Mouse (Mus musculus): ENCODE results near the gene Gm21976.

The Gm21976 gene

DNA sequence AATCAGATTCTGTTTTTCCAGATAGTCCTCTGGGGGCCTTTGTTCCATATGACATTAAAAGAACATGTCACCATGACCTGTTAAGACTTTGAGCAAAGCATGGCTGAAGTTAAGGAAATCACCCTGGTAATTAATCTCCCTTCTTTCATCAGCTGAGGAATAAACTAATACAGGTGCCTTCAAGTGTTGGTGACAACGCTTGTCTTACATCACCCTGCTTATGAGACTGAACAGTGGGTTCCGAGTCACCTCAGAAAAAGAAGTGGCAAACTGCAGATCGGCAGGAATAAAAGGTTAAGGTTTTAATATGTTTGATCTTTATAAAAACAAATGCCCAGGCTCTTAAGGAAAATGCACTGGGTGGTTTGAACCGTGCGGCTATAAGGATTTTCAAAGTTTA, at the start of gene Gm21976:
Gene Gm21976 (plus strand): TSS at position 202 of the 400 bp plus-strand sequence.
- DNase-seq (ENCODE audit: low read depth) = no peak

DNA sequence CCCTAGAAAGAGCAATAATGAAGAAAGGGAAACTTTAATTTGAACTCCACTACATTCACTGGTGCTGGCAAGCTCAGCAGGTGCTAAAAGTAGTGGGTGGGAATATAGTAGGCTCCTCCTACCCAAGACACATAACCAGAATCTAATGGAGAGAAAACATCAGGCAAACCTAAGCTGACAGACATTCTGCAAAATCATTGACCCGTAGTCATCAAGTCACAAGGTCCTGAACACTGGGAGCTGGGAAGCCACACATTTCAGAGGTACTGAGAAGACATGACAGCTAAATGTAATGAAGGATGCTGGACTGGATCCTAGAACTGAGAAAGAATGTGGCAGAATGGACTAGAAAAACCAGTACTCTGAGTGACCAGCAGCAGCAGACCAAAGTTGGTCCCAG, 49.2 kb upstream of the Gm21976 start:
- DNase-seq (ENCODE audit: low read depth) = no peak

DNA sequence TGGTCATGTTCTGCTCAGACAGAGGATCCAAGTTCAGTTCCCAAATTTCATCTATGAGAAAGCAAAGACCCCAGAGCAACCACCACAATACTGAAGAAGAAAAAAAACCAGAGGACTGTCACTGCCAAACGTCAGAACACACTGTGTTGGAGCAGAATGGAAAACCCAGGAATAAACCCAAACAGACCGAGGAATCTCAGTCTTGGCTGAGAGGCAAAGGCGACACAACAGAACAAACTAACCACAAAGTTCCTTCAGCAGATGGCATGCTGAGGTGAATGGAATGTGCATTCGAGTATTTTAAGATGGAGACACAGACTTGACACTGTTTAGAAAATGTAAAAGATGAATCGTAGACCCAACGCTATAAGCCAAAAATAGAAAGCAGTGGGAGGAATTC, 44.2 kb upstream of the Gm21976 start:
- no peak for DNase-seq (ENCODE audit: low read depth)

DNA sequence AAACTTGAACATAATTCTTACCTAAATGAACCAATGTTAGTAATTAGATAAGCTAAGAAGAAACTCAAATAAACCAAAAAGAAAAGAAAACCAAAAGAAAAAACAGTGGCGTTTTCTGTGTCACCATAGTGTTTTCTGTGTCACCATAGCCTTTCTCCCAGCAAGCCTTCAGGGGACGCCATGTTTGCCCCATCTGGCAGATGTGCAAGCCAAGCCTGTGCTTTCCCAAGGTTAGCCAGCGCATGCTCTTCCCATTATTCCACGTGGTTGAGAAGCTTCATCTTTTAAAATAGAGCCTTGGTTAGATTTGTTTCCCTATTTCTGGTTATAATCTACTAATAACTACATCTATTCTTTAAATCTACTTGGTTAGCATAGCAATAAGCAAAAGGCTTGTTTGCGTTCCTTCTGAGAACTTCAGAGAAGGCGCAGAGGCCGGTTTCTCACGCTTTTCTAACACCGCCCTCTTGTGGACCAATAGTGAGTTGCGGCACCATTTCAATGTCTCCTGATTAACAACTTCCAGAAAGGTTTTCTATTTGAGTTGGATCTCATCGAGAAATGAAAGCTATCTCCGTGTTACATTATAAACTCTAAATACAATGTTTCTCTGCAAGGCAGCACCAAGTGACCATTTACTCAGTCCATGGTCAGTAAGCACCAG, 39.6 kb upstream of the Gm21976 start:
- DNase-seq (ENCODE audit: low read depth) = peak; percentile 65

DNA sequence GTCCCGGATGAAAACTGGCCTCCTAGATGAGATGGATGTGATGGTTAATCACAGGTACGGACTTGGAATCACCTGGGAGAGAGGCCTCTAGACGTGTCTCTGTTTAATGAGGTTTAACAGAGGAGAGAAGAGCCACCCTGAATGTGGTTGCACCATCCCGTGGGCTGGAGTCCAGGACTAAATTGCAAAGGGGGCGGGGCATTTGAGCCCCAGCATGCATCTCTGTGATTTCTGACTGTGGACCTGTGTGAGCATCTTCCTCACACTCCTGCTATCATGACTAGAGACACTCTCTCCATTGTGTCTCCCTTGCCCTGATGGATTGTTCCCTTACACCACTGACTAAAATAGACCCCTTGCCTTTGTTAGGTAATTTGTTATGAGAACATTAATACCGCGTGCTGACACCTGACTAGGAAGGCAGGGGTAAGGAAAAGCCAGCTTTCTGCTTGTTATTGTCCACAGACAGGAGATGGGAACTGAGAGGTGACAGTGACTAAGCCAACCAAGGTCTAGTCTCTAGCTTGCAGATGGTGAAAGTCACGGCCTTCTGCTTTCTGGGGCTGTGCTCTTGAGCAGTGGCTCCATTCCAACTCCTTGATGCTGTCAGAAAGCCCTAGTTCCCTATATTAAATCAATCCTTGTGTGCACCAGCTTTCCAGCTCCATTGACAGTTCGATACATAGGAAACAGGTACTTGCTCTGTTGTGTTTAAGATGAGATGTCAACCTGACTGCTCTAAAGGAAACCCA, 38.0 kb upstream of the Gm21976 start:
- no peak for DNase-seq (ENCODE audit: low read depth)

DNA sequence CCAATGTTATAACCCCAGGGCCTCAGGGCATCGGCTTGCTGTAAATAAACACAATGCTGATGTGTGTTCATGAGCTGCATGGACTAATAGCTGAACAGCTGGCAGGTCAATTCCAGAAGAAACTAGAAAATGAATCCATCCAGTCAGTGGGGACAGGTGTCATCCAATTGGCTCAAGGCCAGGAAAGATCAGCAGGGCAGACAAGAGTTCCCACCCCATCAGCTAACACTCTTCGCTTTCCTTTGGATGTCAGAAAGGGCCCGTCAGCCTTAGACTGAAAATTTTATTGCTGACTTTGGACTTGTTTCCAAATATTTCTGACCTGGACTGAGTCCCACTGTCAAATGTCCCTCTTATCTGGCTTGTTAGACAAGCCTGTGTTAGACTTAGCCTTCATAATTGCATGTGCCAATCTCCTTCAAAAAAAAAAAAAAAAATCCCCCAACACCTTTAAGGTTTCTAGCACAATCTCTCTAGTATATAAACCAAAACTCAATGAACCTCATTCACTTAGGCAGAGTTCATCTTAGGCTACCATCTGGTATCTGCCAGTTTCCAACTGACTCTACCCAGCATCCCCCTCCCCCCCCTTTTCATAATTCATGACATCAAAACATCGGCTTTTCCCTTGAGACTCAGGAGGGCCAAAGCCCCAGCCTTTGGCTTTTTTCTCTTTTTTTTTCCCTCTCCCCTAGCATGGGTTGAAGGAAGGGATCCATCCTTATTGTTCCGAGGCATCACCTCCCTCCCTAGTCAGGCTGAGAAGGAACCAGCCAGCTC, 34.9 kb upstream of the Gm21976 start:
- DNase-seq (ENCODE audit: low read depth) = no peak

DNA sequence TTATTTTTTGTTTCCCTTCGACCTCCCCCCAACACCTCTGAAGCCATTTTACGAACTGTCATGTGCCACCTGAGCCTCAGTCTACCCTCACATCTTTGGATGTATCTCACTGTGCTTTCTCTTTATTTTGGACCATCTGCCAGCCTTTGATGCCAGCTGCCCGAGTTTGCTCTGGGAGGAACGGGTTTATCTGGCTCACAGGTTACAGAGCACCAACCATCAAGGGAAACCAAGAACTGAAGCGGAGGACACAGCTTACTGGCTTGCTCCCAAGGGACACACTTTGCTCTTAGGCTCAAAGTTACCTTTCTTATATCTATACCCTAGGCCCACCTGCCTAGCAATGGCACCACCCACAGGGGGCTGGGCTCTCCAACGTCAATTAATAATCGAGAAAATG, 34.3 kb upstream of the Gm21976 start:
- no peak for DNase-seq (ENCODE audit: low read depth)

DNA sequence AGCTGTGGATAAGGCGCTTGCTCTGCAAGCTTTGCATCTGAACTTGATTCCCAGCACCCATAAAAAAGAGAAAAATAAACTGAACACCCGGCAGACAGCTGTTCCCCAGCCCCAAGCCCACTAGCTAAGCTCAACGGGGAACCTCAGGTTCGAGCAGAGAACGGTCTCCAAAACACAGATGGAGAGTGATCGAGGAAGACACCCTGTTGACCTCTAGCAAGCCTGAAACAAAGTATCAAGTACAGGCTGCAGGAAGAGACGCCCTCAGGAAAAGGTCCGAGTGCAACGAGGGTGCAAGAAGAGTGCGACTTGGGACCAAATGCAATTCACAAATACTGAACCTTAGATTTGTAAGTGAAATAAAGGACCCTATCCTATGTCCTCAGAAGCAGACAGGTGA, 30.1 kb upstream of the Gm21976 start:
- DNase-seq (ENCODE audit: low read depth) = no peak

DNA sequence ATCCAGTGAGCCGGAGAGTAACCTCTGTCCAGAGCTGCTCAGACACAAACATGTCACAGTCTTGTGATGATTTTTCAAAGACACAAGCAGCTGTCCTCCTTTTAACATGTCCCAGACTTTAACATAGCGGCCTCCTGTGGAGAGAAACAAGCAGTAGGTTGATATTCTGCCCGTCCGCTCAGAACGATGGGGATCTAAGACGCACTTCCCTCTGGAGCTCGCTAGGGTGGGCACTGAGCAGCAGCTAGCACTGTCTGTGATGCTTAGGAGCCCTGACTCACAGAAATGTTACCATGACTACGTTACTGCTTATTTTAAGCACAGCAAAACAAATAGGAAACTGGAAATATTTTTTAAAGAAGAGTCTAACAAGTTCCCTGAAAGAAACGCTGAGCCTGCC, 24.8 kb upstream of the Gm21976 start:
- no peak for DNase-seq (ENCODE audit: low read depth)

DNA sequence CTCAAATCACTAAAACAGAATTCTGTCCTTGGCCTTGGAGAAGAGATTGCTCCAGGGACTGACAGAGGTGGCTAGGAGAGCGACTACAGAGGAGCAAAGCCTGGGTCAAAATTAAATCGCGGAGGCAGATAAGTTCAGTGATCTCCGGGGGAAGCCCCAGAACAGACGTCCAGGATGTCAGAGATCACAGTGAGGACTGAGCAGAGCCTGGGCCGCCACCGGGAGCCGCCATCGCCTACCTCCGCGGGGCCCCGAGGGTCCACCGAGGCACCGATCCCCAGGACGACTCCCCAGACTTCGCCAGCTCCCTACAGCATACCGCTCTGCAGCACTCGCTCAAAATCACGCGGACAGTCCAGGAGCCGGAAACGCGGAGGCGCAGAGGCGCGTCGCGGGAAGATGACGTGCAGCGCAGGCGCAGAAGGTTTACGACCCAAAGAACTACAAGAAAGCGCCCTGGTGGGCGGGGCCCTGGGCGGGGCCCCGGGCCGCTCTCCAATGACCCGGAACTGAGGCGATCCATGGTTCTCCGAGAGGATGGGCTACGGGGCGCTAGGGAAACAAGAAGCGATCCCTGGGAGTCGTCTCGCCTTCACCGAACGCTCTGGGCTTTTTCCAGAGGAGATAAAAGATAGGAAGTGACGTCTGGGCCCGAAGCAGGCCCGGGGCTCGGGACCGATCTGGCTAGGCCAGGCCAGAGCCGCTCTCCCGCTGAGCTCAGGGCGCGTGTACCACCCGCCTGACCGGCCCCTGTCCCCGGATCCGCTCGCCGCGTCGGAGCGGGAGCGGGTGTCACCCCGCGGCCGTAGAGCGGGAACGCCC, 16.8 kb upstream of the Gm21976 start, which contains the start of the genes Utp15 and Ankra2:
Gene Utp15 (minus strand): TSS at position 406 of the 822 bp plus-strand sequence.
Gene Ankra2 (plus strand): TSS at position 439 of the 822 bp plus-strand sequence.
- DNase-seq (ENCODE audit: low read depth) = peak; percentile 99

DNA sequence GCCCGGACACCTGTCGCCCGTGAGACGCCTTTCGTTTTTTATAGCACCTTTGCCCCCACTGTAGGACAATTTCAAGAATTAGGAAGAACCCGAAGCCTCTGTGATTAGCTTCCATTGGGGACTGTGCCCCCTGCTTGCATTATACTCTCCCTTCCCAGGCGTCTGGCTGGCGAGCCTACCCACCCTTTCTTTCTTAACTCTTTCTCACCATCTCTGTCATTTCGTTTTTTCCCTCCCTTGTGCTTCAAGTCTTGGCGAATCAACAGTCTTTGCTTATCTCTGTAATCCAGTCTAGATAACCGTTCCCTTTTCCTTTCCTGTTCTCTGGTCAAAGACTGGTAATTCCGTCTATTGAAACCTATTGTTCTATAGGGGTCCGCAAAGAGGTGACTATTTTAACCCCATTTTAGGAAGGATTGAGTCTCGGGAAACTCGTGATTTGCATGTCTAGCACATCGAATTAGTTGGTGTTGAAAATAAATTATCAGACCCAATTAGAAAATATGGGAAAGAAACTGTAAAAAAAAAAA, 16.2 kb upstream of the Gm21976 start:
- DNase-seq (ENCODE audit: low read depth) = no peak

DNA sequence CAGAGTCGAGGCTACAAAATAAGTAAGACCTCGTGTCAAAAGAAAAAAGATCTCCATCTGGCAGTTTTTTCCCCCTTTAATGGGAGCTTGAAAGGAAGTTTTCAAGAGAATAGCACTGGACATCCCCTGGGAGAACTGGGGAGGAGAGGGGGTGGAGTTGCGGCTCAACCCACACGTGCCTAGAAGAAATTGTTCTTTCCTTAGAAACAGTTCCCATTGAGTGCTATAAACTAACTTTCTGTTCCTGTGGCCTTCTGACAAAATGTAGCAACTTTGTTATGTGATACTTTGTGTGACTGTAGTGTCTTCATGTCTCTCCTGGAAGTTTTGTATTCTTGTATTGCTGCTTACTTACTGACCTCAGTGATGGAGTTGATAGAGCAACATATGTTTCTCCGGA, 15.6 kb upstream of the Gm21976 start:
- DNase-seq (ENCODE audit: low read depth) = no peak

DNA sequence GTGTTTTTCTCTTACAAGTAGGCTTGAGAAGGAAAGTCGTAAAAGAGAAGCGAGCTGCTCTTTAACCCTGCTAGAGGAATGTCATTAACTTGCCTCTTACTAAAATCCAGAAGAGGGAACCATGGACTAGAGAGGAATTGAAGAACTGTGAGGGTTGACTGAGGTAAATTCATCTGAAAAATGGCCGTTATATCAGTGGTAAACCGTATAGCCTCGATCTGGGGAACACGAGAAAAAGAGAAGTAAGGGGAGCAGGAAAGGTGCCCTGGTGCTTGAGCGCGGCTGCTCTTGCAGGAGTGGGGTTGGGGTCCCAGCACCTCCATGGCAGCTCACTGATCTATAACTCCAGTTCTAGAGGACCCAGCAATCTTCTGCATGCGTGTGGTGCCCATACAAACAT, 5.7 kb upstream of the Gm21976 start:
- no peak for DNase-seq (ENCODE audit: low read depth)

DNA sequence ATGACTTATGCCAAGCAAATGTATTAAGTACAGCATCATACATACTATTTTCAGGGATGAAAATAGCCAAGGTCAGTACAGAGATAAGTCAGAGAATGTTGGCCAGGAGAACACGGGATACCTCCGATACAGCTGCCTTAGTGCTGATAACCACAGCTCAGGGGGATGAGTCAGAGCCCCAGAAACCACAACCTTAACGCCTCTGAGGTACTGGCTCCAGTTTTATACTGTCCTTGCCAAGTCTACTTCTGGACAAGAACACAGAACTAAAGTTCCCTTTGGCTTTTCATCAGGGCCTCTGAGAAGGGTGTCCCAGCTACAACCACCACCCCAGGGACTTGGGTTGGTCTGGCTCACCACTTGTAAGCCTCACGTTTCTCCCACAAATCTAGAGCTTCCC, 4.0 kb upstream of the Gm21976 start:
- no peak for DNase-seq (ENCODE audit: low read depth)

DNA sequence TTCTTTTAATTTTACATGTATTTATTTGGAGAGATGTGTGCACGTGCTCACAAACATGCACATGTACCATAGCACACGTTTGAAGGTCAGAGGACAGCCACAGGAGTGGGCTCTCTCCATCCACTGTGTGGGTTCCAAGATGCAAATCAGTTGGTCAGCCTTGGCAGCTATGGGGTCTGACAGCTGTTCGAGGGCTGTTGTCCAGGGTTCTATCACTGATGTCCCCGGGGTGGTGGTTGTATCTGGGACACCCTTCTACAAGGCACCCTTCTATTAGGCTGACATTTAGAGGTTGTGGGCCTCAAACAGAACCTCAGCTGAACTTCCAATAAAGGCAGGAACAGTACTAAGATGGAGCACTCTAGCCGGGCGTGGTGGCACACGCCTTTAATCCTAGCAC, 3.4 kb upstream of the Gm21976 start:
- no peak for DNase-seq (ENCODE audit: low read depth)

DNA sequence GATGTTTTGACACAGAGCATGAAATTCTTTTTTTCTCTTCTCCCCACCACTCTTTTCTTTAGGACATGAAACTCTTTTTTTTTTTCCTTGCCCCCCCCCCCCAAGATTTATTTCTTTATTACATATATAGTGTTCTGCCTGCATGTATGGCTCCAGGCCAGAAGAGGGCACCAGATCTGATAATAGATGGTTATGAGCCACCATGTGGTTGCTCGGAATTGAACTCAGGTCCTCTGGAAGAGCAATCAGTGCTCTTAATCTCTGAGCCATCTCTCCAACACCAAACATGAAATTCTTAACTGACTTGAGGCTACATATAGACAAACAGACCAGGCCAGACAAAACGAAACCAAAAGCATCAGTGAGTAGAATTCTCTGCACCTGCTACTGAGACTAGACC, 2.2 kb upstream of the Gm21976 start:
- peak; percentile 28 for DNase-seq (ENCODE audit: low read depth)

DNA sequence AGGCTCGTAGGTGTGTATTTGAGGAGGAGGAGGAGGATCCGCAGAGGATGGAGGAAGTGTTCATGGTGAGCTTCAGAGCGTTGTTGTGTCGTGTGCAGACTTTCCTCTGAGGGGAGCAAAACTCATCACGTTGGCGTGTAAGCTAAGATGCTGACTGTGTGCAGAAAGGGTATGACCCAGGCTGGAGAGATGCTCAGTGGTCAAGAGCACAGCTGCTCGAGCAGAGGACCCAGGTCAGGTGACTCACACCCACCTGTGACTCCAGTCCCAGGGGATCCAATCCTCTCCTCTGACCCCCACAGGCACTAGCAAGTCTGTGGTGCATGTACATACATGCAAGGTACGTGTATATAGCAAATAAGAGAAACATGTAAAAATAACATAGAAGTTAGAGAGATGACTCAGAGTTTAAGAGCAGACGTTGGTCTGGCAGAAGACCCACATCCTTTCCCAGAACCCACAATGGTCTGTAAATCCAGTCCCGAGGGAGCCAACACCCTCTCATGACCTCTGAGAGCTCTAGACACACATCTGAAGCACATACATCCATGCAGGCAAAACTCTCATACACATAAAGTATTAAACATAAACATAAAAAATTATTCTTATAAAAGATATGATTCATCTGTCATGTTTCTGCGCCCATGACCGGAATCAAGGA, 1.4 kb downstream of the Gm21976 start:
- no peak for DNase-seq (ENCODE audit: low read depth)

DNA sequence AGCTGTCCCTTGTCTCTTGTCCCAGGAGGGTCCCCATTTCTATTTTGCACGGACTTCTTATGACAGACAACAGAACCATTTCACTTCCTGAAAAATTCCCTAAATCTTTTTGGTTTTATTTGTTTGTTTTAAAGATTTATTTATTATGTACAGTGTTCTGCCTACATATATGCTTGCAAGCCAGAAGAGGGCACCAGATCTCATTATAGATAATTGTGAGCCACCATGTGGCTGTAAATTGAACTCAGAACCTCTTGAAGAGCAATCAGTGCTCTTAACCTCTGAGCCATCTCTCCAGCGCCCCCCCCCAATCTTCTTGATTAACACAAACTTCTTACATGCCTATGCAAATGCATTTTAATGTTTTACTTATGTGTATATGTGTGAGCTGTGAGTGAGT, 11.0 kb downstream of the Gm21976 start:
- DNase-seq (ENCODE audit: low read depth) = no peak

DNA sequence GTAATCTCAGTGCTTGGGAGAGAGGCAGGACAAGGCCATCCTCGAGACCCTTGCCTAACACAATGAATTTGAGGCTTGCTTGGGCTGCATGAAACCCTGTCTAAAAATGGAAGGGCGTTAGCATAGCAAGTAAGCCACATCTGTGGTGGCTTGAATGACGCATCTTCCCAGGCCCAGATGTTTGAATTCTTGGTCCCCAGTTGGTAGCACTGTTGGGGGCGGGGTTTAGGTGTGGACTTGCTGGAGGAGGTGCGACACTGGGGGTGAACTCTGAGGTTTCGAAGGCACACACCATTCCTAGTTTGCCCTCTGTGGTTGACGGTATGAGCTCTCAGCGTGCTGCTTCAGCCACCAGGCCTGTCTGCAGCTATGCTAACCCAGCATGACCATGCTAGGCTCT, 12.0 kb downstream of the Gm21976 start:
- DNase-seq (ENCODE audit: low read depth) = no peak

DNA sequence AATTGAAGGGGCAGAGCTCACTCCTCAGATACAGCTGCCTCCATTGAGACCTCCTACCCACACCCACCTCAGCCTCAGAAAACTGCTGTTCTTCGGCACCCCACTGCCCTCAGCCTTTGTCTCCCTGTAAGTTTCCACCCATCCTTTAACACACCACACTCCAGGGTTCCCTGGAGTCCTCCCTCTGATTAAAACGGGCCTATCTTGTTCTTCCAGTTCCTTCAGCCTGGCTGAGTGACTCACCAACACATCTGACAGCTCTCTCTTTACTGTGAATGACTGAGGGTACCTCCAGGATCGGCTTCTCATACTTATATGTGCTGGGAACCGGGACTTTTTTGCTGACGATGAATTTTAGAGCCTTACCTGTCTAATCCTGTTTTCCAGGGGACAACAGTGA, 16.4 kb downstream of the Gm21976 start:
- DNase-seq (ENCODE audit: low read depth) = no peak

DNA sequence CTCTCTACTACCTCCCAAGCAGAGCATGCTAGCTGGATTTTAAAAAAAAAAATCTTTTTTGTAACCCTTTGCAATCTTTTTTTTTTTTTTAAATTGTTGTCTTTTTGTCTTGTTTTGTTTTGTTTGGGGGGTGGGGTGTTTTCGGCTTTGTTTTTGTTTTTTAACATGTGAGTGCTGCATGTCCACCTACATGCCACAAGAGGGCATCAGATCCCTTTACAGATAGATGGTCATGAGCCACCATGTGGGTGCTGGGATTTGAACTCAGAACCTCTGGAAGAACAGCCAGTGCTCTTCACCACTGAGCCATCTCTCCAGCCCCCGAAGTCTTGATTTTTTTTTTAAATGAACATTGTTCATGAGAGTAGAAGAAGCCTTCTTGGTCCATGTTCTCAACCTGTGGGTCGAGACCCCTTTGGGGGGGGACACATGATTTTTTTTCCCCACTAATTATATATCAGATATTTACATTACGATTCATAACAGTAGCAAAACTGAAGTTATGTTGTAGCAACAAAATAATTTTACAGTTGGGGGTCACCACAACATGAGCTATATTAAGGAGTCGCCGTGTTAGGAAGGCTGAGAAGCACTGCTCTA, 18.3 kb downstream of the Gm21976 start:
- DNase-seq (ENCODE audit: low read depth) = no peak
